Mouse (Mus musculus) c-Kit-negative CD71-positive TER-119-positive erythroid progenitor cells, embryonic 14.5 days (primary cell): ENCODE measurements at regions not wholly inside any gene's neighbourhood (a gene's known extent, or its start where the extent isn't known, plus 50 kb on each side); places are given as distances from the start of the nearest gene placed in this dataset.

ENCODE experiments used
- DNase-seq: peaks from one replicate; pipeline ENCODE4 v3.0.0-alpha.2; 2013; ENCODE audit warnings: low read depth, low spot score

DNA sequence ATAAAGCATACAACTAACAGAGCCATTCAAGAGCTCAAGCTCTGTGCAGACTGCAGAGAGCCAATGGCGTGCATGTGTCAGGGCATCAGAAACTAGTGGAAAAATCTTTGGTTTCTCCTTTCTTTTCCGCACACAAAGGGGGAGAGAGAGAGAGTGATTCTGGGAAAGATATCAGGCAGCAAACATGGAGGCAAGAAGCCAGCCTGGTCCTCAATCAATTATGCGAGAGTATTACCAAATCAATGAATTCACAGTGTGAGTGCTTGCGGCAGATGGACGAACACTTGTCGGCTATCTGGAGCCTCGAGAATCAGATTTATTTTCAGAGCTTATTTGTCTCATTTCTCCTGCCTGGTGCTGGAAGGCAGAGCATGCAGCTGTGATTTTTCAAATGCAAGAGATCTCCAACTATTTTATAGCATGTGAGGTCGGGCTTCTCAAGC is 230.6 kb downstream of the Snx10 start:
- no peak for DNase-seq

DNA sequence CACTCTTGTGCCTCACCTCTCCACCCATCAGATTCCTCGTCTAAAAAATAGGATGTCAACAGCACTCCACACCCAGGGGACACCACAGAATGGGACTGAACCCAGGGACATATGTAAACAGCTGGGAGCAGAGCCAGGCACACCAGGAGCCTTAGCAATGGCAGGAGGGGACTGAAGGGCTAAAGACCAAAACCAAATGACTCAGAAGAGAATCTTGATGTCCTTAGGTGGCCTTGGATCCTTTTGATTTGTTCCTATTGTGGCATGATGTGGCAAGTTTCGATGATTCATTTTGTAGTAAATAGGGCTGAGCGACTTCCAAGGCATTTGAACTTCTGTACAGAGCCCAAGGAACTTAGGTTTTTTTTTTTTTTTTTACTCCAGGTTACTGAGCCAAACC is 233.4 kb downstream of the Snx10 start:
- no peak for DNase-seq

DNA sequence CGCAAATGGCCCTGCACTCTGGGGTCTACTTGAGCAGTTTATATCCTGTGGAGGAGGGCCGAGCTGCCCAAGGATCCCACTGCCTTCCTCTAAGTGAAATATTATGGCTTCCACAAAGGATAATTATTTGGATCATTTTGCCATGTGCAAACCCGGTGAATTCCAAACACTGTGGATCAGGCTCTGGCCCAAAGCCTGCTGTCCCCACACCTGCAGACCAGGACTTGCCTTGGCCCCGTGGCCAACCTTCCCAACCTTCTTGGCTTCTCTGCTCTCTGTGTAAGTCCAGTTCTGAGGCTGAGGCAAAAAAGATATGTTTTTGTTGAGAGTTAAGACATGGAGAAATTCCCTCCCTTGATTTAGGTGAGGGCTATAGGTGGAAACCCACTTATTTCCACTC is 234.0 kb downstream of the Snx10 start:
- DNase-seq = no peak

DNA sequence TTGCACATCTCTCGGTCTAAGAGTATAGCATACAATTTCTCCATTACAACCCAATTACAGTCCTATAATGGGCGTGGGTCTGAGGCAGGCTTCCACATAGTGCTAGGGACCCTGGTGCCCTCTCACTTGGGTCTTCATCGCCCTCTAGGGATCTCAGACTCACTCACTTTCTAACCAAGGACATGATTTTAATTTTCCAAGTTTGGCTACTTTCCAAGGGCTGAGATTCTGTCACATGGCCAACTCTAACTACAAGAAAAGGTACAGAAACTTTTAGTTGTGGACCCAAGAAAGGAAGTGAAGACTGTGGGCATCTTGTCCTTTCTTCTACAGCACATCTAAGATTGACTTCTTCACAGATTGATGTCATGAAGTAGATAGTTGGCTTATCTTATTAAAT is 235.1 kb downstream of the Snx10 start:
- DNase-seq = no peak

DNA sequence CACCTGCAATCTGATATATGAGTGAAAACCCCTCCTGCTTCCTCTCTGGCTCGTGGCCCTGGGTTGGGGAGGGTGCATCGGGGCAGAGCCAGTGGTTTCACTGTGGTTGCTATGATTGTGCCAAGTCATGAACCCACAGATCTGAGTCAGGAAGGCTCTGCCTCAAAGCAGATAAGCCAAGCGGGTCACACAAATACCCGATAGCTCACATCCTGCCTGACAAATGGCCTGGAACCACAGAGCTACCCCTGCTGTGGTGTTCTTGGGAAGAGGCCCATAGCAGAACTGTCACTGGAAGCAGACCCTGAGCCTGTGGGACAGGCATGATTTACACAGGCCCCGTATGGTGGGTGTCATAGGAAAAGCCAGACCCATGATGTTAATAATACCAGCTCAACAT is 236.7 kb downstream of the Snx10 start:
- no peak for DNase-seq

DNA sequence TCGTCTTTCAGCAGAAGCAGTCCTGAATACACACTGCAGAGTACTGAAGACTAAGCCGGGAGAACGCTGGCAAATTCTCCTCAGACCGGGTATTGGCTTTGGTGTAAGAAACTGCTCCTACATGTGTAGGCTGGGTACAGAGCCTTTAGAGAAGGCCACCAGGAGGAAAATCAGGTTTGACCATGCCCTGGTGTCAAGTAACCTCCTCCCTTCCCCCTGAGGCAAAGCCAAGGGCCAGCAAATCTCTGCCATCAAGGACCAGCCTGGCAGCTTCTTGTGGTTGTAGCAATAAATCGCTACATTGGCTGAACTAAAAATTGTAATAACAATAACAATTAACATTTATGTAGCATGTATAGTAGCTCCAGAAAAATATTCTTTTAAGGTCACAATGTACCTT is 237.8 kb downstream of the Snx10 start:
- DNase-seq = no peak

DNA sequence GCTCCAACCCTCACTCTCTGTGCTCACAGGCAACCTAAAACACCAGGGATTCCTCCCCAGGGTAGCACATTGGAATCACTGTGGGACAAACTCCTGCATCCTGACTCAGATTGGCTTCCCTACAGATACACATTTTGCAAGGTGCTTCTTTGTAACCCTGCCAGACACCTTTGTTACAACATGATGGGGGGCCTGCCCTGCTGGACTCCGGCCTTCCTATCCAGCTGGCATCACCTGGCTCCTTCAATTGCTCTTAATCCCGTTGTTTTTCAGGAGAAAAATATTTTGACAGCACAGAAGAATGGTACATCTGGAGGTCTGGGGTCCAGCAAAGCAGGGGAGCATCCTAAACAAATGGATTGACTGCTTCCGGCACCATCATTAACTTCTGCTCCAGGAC is 242.8 kb downstream of the Snx10 start:
- DNase-seq = no peak

DNA sequence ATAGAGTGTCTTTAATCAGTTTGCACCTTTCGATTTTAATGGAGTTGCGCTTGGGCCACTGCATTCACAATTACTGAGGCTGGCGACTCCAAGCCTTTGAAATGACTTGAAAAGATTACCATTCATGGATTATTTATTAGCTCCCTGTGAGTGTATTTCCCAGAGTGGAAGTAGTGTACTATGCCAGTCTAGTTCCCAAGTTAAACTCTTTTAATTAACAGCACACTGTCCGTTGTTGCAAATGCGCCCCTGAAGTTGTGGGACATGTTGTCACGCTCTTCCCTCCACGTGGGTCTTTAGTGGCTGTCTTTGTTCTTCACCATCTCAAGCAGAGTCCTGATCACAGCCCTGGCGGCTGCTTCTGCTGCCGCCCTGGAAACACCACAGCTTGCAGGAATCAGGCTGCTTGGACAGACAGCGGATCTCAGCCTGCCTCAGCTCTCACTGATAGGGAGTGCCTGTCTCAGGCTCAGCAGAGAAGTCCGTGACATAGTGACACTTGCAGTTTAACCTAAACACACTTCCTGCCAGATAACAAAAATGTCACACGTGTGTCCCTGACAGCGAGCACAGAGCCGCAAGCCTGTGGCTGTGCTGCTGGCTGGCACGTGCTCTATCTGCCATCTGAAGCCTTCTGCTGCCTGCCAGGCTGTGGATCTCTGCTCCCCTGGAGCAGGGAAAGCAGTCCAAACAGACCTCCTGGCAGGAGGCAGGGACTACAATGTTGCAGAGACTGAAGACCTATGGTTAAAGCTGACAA is 244.1 kb downstream of the Snx10 start:
- DNase-seq = no peak

DNA sequence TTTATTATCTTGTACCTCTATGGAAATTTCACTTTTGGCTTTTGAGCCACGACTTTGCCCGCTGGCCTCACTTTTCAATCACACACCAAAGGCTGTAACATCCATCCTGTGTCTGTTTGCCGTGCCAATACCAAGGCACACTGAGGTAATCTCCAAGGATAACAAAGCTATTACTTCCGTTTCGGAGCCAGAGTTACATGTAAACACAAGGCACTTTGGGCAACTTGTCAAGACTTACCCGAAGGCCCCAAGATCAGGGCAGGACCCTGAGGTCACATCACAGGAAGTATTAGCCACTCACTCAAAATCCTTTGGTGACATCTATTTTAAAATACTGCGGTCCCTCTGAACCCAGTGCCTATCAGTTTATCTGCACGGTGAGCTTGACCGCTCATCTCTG is 241.3 kb downstream of the Skap2 start:
- no peak for DNase-seq

DNA sequence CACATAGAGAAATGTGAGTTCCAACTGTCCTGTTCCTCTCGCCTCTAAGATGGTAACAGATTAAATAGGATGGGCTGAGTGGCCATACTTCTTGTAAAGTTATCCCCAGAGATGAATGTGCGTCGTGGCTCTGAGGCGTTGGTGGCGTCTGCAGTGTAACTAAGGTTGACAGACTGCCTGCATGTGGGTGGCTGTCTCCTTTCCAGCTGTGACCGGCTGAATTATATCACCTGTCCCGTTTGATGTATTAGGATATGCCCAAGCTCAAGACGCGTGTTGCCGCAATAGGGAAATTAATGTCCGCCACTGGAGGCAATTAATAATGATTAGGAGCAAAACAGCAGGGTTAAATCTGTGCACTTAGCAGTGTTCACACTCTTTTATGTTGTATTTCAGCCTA is 240.9 kb downstream of the Skap2 start:
- no peak for DNase-seq

DNA sequence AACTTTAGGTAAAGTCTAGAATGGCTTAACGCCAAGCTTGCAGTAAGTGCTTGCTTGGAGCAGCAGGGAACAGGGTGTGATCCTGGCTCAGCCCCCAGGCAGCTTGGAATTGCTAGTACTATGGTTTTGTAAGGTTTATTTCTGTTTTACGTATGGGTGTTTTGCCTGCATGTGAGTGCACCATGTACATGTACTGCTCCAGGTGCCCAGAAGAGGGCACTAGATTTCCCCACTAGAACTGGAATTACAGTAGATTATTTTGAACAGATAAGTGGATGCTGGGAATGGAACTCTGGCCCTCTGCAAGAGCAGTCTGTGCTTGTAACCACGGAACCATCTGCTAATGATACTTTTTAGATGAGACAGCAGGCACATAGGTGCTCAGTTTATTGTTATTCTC is 237.6 kb downstream of the Skap2 start:
- no peak for DNase-seq

DNA sequence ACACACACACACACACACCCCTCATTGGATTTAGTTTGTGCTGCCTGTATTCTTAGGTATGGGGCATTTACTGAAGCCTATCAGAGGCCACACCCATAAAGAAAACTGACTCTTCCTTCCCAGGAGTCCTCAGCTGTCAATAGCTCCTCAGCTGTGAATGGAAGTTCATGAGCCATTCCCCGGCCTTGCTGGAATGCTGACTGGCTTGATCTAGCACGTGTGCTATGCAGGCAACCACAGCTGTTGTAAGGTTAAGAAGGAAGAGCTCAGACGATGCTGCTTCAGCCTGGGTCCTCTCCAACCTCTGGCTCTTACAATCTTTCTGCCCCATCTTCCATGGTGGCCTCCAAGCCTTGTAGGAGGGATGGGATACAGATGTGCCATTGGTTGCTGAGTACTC is 226.7 kb downstream of the Skap2 start:
- DNase-seq = no peak

DNA sequence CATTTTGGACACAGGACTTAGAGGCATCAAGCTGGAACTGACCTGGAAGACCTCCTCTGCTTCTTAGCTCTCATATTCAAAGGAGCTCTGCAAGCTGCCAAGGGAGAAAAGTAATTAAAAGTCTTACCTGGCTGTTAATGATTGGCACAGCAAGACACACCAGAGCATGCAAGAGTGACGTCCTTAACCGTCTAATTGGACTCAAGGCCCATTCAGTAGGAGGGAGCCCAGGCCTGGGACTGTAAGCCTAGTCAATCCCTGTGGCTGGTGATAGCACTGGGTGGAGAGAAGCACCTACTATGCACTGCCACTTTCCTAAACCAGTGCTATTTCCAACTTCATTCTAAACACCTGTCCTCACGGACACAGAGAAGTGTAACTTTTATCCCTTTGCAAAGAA is 225.5 kb downstream of the Skap2 start:
- no peak for DNase-seq

DNA sequence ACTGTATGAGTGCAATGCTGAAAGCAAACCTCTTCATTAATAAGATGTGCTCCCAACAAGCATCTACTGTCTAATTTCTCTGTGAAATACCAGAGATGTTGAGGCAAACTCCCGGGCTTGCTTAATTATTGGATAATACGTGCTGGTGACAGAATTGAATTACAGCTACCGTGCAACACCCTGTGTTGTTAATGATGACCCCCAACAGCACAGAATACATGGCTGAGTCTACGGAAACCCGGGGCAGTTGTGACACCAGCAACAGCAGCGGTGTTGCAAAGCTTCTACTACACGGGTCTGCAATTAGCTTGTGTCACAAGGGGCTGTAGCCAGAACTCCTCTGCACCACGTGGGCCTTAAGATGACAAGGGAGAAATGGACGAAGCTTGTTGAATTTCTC is 224.2 kb downstream of the Skap2 start:
- DNase-seq = no peak

DNA sequence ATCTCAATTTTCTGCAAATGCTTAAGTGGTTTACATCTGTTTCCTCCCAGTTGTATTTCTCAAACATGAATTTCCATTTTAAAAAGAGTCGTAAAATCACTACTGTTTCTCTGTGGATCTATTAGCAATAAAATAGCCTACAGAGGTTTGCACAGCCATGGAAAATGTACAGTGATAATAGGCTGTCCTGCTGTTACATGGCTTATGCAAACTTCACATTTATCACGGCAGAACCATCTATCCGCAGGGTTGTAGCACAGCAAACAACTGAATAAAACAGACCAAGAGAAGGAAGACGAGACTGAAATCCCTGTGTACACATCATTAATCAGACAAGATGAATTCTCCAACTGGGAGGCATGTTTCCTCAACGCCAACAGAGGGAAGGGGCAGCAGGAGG is 222.1 kb downstream of the Skap2 start:
- no peak for DNase-seq

DNA sequence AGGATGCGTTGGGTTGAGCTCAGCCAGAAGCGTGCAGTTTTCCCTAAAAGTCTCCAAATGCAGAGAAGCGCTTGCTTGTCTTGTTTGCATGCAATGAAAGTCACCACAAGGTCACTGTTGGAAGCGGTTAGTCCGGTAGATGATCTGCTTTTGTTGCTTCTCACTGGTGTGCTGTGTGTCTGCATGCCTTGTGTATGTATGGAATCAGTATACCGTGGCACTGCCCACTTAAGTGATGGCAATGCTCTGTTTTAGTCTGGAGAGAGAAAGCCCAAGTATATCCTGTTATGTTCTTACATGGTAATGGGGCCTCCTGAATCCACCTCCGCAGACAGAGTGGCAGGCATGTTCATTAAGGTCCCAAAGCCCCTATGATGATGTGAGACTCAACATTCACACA is 221.7 kb downstream of the Skap2 start:
- no peak for DNase-seq

DNA sequence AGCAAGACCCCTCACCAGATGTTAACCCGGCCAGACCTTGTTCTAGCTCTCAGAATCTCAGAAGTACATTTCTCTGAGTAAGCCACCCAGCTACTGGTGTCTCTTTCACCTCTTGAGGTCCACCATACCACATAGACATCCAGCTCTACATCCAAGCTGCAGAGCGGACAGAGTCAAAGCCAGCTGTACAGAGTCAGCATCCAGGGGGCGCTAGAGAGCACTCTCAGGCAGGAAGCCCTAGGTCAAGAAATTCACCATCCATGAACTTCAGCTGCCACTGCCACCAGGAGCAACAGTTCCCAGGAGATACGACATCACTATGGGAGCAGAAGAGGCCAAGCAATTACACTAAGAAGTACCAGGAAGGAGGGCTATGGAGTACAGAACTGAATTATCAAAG is 217.0 kb downstream of the Skap2 start:
- peak; percentile 3 for DNase-seq

DNA sequence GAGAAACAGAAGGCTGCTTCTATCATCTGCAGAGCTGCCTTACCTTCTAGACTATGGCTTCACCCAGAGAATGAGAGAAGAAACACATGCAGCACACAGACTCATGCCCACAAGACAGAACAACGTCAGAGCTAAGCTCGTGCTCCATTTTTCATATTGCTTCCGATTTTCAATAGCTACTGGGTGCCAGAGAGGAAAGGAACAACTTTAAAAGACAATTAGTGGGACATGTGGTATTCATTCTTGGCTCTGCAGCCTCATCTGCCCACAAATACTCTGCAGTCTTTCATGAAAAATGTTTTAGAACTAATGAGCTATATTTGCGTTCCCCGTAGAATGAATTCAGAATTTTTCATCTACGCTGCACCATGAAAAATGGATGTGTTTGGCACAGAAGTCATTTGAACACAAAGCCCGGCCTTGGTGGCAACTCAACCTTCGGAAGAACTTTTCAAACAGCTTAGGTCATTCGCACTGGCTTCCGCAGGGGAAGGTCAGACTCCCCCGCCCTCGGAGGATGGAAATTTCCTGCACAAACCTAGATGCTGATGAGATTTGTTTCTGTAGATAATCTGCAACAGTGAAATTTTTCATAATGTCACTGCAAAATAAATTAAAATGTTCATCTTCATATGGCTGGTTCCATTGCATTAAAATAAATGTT is 213.6 kb downstream of the Skap2 start:
- no peak for DNase-seq

DNA sequence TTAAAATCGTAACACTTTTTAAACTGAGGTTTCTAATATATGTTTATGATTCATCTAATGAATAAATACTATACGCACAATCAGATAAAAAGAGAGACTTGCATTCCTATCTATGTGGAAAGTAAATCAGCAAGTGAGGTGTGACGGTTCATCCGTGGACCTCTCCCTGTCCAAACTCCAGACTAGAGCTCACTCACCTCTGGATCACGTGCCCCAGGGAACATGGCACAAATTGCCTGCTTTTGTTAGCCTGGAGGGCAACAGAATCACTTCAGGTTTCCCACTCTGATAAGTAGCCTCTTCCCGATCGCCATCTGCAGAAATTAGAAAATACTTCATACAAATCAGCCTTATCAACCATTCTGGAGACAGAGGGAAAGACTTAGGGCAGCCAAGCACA is 206.7 kb downstream of the Skap2 start:
- DNase-seq = no peak
